Mouse (Mus musculus): ENCODE data around the gene Vamp2. TPM values are rescaled to one million over a fixed set of nuclear protein-coding genes. Genes with fewer than 3 reads are reported as not detected.

Gene Vamp2
- polyA plus RNA-seq, 1 experiment: 20.9 TPM

- TF ChIP-seq USF1 (IDR thresholded peaks at IDR 0.05; ENCODE audit: low read depth) (no peak), FOSL1 (IDR thresholded peaks at IDR 0.05; ENCODE audit: insufficient read depth, low read length, poor library complexity, severe bottlenecking) (no peak), MYOD1 (IDR thresholded peaks at IDR 0.05; ENCODE audit: control insufficient read depth, insufficient read length, low read depth) (no peak)
- Histone ChIP-seq H3K79me3 (ENCODE audit: low read depth) (peaks cover 3% of the 10 kb centered on the region), H3ac (ENCODE audit: control insufficient read depth, insufficient read length, low read depth) (no peak overlapping the region), H3K36me3 (ENCODE audit: control insufficient read depth, insufficient read depth) (peaks cover 48% of the 10 kb centered on the region), H3K27me3 (ENCODE audit: control insufficient read depth, insufficient read depth, insufficient read length) (no peaks in the 10 kb centered on the region), H3K79me2 (ENCODE audit: control insufficient read depth, insufficient read depth) (peaks cover 25% of the 10 kb centered on the region), H3K4me3 (ENCODE audit: insufficient read depth, poor library complexity, severe bottlenecking) (no peak overlapping the region)
Observed at GRCm38 (mm10) chr11:69103531-69104435, 15.5 kb downstream of the Vamp2 start.

GRCm38 (mm10) chr11:69104487-69104886, 16.2 kb downstream of the Vamp2 start:
- peaks cover 3% of the 10 kb centered on the region for H3K79me3 ChIP-seq (ENCODE audit: low read depth)
- peaks cover 53% of the 10 kb centered on the region for H3K36me3 ChIP-seq (ENCODE audit: control insufficient read depth, insufficient read depth)
- no peak for TF ChIP-seq USF1 (IDR thresholded peaks at IDR 0.05; ENCODE audit: low read depth)
- no peak overlapping the region for H3K4me3 ChIP-seq (ENCODE audit: insufficient read depth, poor library complexity, severe bottlenecking)
- no peaks in the 10 kb centered on the region for H3K27me3 ChIP-seq (ENCODE audit: control insufficient read depth, insufficient read depth, insufficient read length)
- H3ac ChIP-seq (ENCODE audit: control insufficient read depth, insufficient read length, low read depth): no peak overlapping the region
- peaks cover 18% of the 10 kb centered on the region for H3K79me2 ChIP-seq (ENCODE audit: control insufficient read depth, insufficient read depth)

- H3K36me3 ChIP-seq (ENCODE audit: control insufficient read depth, insufficient read depth): peaks cover 53% of the 10 kb centered on the region
- peaks cover 14% of the 10 kb centered on the region for H3K79me2 ChIP-seq (ENCODE audit: control insufficient read depth, insufficient read depth)
- no peak for TF ChIP-seq CTCF (IDR thresholded peaks at IDR 0.05; ENCODE audit: control insufficient read depth, insufficient read depth, insufficient read length)
- TF ChIP-seq USF1 (IDR thresholded peaks at IDR 0.05; ENCODE audit: low read depth): no peak
- TF ChIP-seq CEBPB (IDR thresholded peaks at IDR 0.05; ENCODE audit: low read depth): no peak
- no peak for TF ChIP-seq MAX (IDR thresholded peaks at IDR 0.05)
- no peak for TF ChIP-seq FOSL1 (IDR thresholded peaks at IDR 0.05; ENCODE audit: insufficient read depth, low read length, poor library complexity, severe bottlenecking)
- TF ChIP-seq MYOG (IDR thresholded peaks at IDR 0.05; ENCODE audit: control insufficient read depth, extremely low read depth, insufficient read length): no peak
- no peak for TF ChIP-seq MYOD1 (IDR thresholded peaks at IDR 0.05; ENCODE audit: control insufficient read depth, insufficient read length, low read depth)
- no peak overlapping the region for H3K4me3 ChIP-seq (ENCODE audit: insufficient read depth, poor library complexity, severe bottlenecking)
- H3K27me3 ChIP-seq (ENCODE audit: control insufficient read depth, insufficient read depth, insufficient read length): no peaks in the 10 kb centered on the region
- H3ac ChIP-seq (ENCODE audit: control insufficient read depth, insufficient read length, low read depth): no peak overlapping the region
- H3K79me3 ChIP-seq (ENCODE audit: low read depth): peaks cover 3% of the 10 kb centered on the region
Observed at GRCm38 (mm10) chr11:69105227-69105626, 16.9 kb downstream of the Vamp2 start.

- H3ac ChIP-seq (ENCODE audit: control insufficient read depth, insufficient read length, low read depth): no peak overlapping the region
- H3K79me3 ChIP-seq (ENCODE audit: low read depth): peaks cover under 1% of the 10 kb centered on the region
- H3K36me3 ChIP-seq (ENCODE audit: control insufficient read depth, insufficient read depth): peaks cover 52% of the 10 kb centered on the region
- H3K4me3 ChIP-seq (ENCODE audit: insufficient read depth, poor library complexity, severe bottlenecking): no peak overlapping the region
- H3K27me3 ChIP-seq (ENCODE audit: control insufficient read depth, insufficient read depth, insufficient read length): no peaks in the 10 kb centered on the region
- H3K79me2 ChIP-seq (ENCODE audit: control insufficient read depth, insufficient read depth): peaks cover 8% of the 10 kb centered on the region
- TF ChIP-seq CTCF (IDR thresholded peaks at IDR 0.05; ENCODE audit: control insufficient read depth, insufficient read depth, insufficient read length): no peak
- no peak for TF ChIP-seq MYOG (IDR thresholded peaks at IDR 0.05; ENCODE audit: control insufficient read depth, extremely low read depth, insufficient read length)
- TF ChIP-seq MYOD1 (IDR thresholded peaks at IDR 0.05; ENCODE audit: control insufficient read depth, insufficient read length, low read depth): no peak
- TF ChIP-seq USF1 (IDR thresholded peaks at IDR 0.05; ENCODE audit: low read depth): no peak
Observed at GRCm38 (mm10) chr11:69105796-69106195, 17.5 kb downstream of the Vamp2 start.

GRCm38 (mm10) chr11:69106299-69106698, 18.0 kb downstream of the Vamp2 start:
- peaks cover 47% of the 10 kb centered on the region for H3K36me3 ChIP-seq (ENCODE audit: control insufficient read depth, insufficient read depth)
- H3K4me3 ChIP-seq (ENCODE audit: insufficient read depth, poor library complexity, severe bottlenecking): no peak overlapping the region
- H3ac ChIP-seq (ENCODE audit: control insufficient read depth, insufficient read length, low read depth): no peak overlapping the region
- H3K79me3 ChIP-seq (ENCODE audit: low read depth): no peaks in the 10 kb centered on the region
- no peak for TF ChIP-seq MAX (IDR thresholded peaks at IDR 0.05)
- no peak for TF ChIP-seq CTCF (IDR thresholded peaks at IDR 0.05; ENCODE audit: control insufficient read depth, insufficient read depth, insufficient read length)
- no peak for TF ChIP-seq FOSL1 (IDR thresholded peaks at IDR 0.05; ENCODE audit: insufficient read depth, low read length, poor library complexity, severe bottlenecking)
- H3K27me3 ChIP-seq (ENCODE audit: control insufficient read depth, insufficient read depth, insufficient read length): no peaks in the 10 kb centered on the region
- peaks cover 3% of the 10 kb centered on the region for H3K79me2 ChIP-seq (ENCODE audit: control insufficient read depth, insufficient read depth)

- TF ChIP-seq USF1 (IDR thresholded peaks at IDR 0.05; ENCODE audit: low read depth) (no peak), MAX (IDR thresholded peaks at IDR 0.05) (no peak), CTCF (IDR thresholded peaks at IDR 0.05; ENCODE audit: control insufficient read depth, insufficient read depth, insufficient read length) (no peak), MYOD1 (IDR thresholded peaks at IDR 0.05; ENCODE audit: control insufficient read depth, insufficient read length, low read depth) (no peak), MYOG (IDR thresholded peaks at IDR 0.05; ENCODE audit: control insufficient read depth, extremely low read depth, insufficient read length) (no peak), FOSL1 (IDR thresholded peaks at IDR 0.05; ENCODE audit: insufficient read depth, low read length, poor library complexity, severe bottlenecking) (no peak), CEBPB (IDR thresholded peaks at IDR 0.05; ENCODE audit: low read depth) (no peak)
- H3K79me3 ChIP-seq (ENCODE audit: low read depth): no peaks in the 10 kb centered on the region
- H3K4me3 ChIP-seq (ENCODE audit: insufficient read depth, poor library complexity, severe bottlenecking): no peak overlapping the region
- H3K27me3 ChIP-seq (ENCODE audit: control insufficient read depth, insufficient read depth, insufficient read length): no peaks in the 10 kb centered on the region
- no peaks in the 10 kb centered on the region for H3K79me2 ChIP-seq (ENCODE audit: control insufficient read depth, insufficient read depth)
- H3K36me3 ChIP-seq (ENCODE audit: control insufficient read depth, insufficient read depth): peaks cover 42% of the 10 kb centered on the region
- no peak overlapping the region for H3ac ChIP-seq (ENCODE audit: control insufficient read depth, insufficient read length, low read depth)
Observed at GRCm38 (mm10) chr11:69106842-69107241, 18.6 kb downstream of the Vamp2 start.

All from C2C12 (cell line).